Mouse (Mus musculus): ENCODE measurements around the gene P2ry12. TPM values are rescaled to one million over a fixed set of nuclear protein-coding genes. Genes with fewer than 3 reads are reported as not detected.

P2ry12 gene
- polyA plus RNA-seq, 1 experiment = 38.6 TPM

GRCm38 (mm10) chr3:59248031-59248430, 14.6 kb downstream of the P2ry12 start:
- Histone ChIP-seq H3K27ac (ENCODE audit: insufficient read depth, low read depth, low read length) (no peak overlapping the region), H3K4me3 (ENCODE audit: insufficient read depth, low read length) (no peak overlapping the region), H3K4me1 (ENCODE audit: control insufficient read depth, insufficient read depth, low read length) (peaks cover 15% of the 10 kb centered on the region)
- no peak for TF ChIP-seq CTCF (IDR thresholded peaks at IDR 0.05; ENCODE audit: low read depth, low read length)
- no peak for TF ChIP-seq POLR2A (IDR thresholded peaks at IDR 0.05; ENCODE audit: borderline replicate concordance, low read depth, low read length)

DNA sequence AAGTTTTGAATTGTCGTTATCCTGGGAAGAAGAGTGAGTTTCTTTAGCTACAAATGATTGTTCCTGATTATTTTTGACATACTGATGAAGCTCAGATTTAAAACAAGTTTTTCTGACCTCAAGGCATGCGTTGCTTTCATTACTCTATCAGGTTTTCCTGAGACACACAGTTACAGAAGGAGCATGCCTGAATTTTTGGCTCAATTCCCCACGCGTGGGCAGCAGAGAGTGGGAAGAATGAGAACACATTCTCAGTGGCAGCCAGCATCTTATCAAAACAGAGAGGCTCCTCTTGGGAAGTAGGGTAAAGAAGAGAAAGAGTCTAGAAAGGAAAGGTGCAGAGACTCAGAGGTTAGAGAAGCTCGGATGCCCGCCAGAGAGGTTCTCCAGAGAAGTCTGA, 19.3 kb downstream of the P2ry12 start:
- Histone ChIP-seq H3K4me3 (ENCODE audit: insufficient read depth, low read length) (no peak overlapping the region), H3K4me1 (ENCODE audit: control insufficient read depth, insufficient read depth, low read length) (peaks cover 14% of the 10 kb centered on the region), H3K27ac (ENCODE audit: insufficient read depth, low read depth, low read length) (no peak overlapping the region)
- TF ChIP-seq POLR2A (IDR thresholded peaks at IDR 0.05; ENCODE audit: borderline replicate concordance, low read depth, low read length) = no peak
- TF ChIP-seq CTCF (IDR thresholded peaks at IDR 0.05; ENCODE audit: low read depth, low read length) = no peak

- H3K4me1 ChIP-seq (ENCODE audit: control insufficient read depth, insufficient read depth, low read length) = peaks cover 19% of the 10 kb centered on the region
- no peak overlapping the region for H3K4me3 ChIP-seq (ENCODE audit: insufficient read depth, low read length)
- TF ChIP-seq POLR2A (IDR thresholded peaks at IDR 0.05; ENCODE audit: borderline replicate concordance, low read depth, low read length) = no peak
- no peak for TF ChIP-seq CTCF (IDR thresholded peaks at IDR 0.05; ENCODE audit: low read depth, low read length)
- peak overlapping the region; percentile 52 for H3K27ac ChIP-seq (ENCODE audit: insufficient read depth, low read depth, low read length)
Observed at GRCm38 (mm10) chr3:59234878-59235277, 27.8 kb downstream of the P2ry12 start.

DNA sequence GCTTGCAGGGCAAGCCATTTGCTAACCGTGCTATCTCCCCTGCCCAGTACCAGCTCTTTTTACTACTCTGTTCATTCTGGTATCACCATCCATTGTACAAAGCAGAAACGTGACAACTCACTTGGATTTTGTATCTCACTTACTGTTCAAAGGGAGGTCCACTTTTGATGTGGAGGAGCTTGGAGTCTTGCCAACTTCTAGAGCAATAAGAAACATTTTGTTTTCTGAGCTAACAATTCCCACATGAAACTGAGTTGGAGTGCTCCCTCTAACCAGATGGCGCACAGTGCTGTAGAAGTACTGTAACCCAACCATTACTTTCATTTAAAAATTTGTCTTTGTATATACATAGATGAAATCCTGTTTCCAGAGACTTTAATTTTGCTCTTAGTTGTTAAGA, 31.8 kb downstream of the P2ry12 start:
- TF ChIP-seq CTCF (IDR thresholded peaks at IDR 0.05; ENCODE audit: low read depth, low read length) (no peak), POLR2A (IDR thresholded peaks at IDR 0.05; ENCODE audit: borderline replicate concordance, low read depth, low read length) (no peak)
- H3K4me3 ChIP-seq (ENCODE audit: insufficient read depth, low read length) = no peak overlapping the region
- H3K4me1 ChIP-seq (ENCODE audit: control insufficient read depth, insufficient read depth, low read length) = peaks cover 37% of the 10 kb centered on the region
- peak overlapping the region; percentile 99 for H3K27ac ChIP-seq (ENCODE audit: insufficient read depth, low read depth, low read length)

- peak overlapping the region; percentile 99 for H3K27ac ChIP-seq (ENCODE audit: insufficient read depth, low read depth, low read length)
- H3K4me3 ChIP-seq (ENCODE audit: insufficient read depth, low read length) = no peak overlapping the region
- TF ChIP-seq POLR2A (IDR thresholded peaks at IDR 0.05; ENCODE audit: borderline replicate concordance, low read depth, low read length) = no peak
- no peak for TF ChIP-seq CTCF (IDR thresholded peaks at IDR 0.05; ENCODE audit: low read depth, low read length)
- H3K4me1 ChIP-seq (ENCODE audit: control insufficient read depth, insufficient read depth, low read length) = peaks cover 39% of the 10 kb centered on the region
Observed at GRCm38 (mm10) chr3:59228730-59229551, 33.7 kb downstream of the P2ry12 start.

DNA sequence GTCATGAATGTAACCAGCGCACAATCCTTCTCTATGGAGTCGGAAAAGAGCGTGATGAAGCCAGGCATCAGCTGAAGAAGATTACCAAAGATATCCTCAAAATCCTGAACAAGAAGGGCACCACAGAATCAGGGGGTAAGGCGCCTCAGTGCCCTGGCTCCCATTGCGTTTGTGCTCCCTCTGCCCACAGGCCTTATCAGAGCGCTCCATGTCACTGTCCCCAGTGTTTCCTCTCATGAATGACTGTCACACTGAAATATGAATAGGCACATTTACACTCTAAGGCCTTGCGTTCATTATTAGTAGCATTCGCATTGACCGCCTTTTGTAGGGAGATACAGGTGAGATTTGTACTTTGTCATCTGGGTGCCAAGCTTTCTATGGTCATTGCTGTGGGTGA, 35.0 kb downstream of the P2ry12 start:
- no peak overlapping the region for H3K4me3 ChIP-seq (ENCODE audit: insufficient read depth, low read length)
- H3K4me1 ChIP-seq (ENCODE audit: control insufficient read depth, insufficient read depth, low read length) = peaks cover 39% of the 10 kb centered on the region
- H3K27ac ChIP-seq (ENCODE audit: insufficient read depth, low read depth, low read length) = peak overlapping the region; percentile 83
- TF ChIP-seq POLR2A (IDR thresholded peaks at IDR 0.05; ENCODE audit: borderline replicate concordance, low read depth, low read length) = no peak
- no peak for TF ChIP-seq CTCF (IDR thresholded peaks at IDR 0.05; ENCODE audit: low read depth, low read length)

DNA sequence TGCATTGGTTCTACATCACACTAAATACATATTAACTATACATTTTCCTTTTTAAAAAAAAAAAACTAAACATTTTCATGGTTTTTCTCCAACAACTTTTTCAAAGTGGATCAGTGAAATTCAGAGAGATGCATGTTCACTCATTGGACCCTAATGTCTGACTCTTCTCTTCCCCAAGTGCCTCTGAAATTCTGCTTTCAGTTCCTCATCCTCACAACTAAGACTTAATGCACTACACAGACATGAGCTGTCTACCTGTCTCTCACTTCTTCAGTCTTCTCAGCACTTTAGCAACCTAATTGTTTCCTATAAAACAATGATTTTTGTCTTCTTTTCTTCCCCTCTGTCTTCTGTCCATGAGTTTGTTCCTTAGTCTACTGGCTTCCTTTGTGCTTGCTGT, 37.3 kb downstream of the P2ry12 start:
- Histone ChIP-seq H3K4me1 (ENCODE audit: control insufficient read depth, insufficient read depth, low read length) (peaks cover 33% of the 10 kb centered on the region), H3K27ac (ENCODE audit: insufficient read depth, low read depth, low read length) (no peak overlapping the region), H3K4me3 (ENCODE audit: insufficient read depth, low read length) (no peak overlapping the region)
- no peak for TF ChIP-seq POLR2A (IDR thresholded peaks at IDR 0.05; ENCODE audit: borderline replicate concordance, low read depth, low read length)
- no peak for TF ChIP-seq CTCF (IDR thresholded peaks at IDR 0.05; ENCODE audit: low read depth, low read length)

- peaks cover 20% of the 10 kb centered on the region for H3K4me1 ChIP-seq (ENCODE audit: control insufficient read depth, insufficient read depth, low read length)
- H3K4me3 ChIP-seq (ENCODE audit: insufficient read depth, low read length) = no peak overlapping the region
- TF ChIP-seq POLR2A (IDR thresholded peaks at IDR 0.05; ENCODE audit: borderline replicate concordance, low read depth, low read length) (no peak), CTCF (IDR thresholded peaks at IDR 0.05; ENCODE audit: low read depth, low read length) (no peak)
- H3K27ac ChIP-seq (ENCODE audit: insufficient read depth, low read depth, low read length) = no peak overlapping the region
Observed at GRCm38 (mm10) chr3:59222303-59222702, 40.4 kb downstream of the P2ry12 start.

GRCm38 (mm10) chr3:59219326-59219725, 43.3 kb downstream of the P2ry12 start:
- Histone ChIP-seq H3K4me1 (ENCODE audit: control insufficient read depth, insufficient read depth, low read length) (peaks cover 8% of the 10 kb centered on the region), H3K4me3 (ENCODE audit: insufficient read depth, low read length) (no peak overlapping the region), H3K27ac (ENCODE audit: insufficient read depth, low read depth, low read length) (no peak overlapping the region)
- TF ChIP-seq POLR2A (IDR thresholded peaks at IDR 0.05; ENCODE audit: borderline replicate concordance, low read depth, low read length) (no peak), CTCF (IDR thresholded peaks at IDR 0.05; ENCODE audit: low read depth, low read length) (no peak)

DNA sequence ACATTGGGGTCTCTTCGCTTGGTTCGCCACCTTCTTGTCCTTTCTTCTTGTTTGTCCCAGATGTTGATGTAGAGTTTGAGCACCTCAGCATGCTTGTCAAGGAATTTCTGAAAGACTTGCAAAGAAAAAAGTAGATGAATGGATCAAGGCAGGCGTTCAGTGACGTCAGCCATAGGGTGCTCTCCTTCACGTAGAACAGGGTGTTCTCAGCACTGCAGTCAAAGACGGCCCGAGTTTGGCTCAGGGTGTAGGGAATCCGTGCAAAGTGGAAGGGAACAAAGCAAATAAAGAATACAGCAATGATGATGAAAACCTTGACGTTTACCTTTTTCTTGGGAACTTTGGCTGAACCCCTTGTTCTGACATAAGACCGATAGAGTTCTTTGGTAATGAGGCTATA, 45.5 kb downstream of the P2ry12 start:
- Histone ChIP-seq H3K27ac (ENCODE audit: insufficient read depth, low read depth, low read length) (no peak overlapping the region), H3K4me3 (ENCODE audit: insufficient read depth, low read length) (no peak overlapping the region), H3K4me1 (ENCODE audit: control insufficient read depth, insufficient read depth, low read length) (peaks cover 17% of the 10 kb centered on the region)
- no peak for TF ChIP-seq POLR2A (IDR thresholded peaks at IDR 0.05; ENCODE audit: borderline replicate concordance, low read depth, low read length)
- TF ChIP-seq CTCF (IDR thresholded peaks at IDR 0.05; ENCODE audit: low read depth, low read length) = no peak

Measured in bone marrow macrophage, adult 2 months (primary cell).